Mouse (Mus musculus) cortical plate, adult 2 months (tissue): Measurements from ENCODE around the gene Astn2.

Experiments
- CTCF ChIP-seq: fragments of 200-500 bp; IDR thresholded peaks from 2 replicates; pipeline ENCODE4 v1.5.1; 2011; ENCODE audit warnings: mild to moderate bottlenecking, control low read depth, low read length; ENCODE audit not compliant: insufficient read depth; ENCODE audit errors: extremely low read depth
- POLR2A ChIP-seq: fragments of 200-500 bp; IDR thresholded peaks from 2 replicates; pipeline ENCODE4 v1.6.1; 2011; ENCODE audit warnings: mild to moderate bottlenecking, low read length, control low read depth; ENCODE audit not compliant: insufficient read depth; ENCODE audit errors: extremely low read depth

- TF ChIP-seq CTCF (no peak), POLR2A (no peak)
Observed at GRCm38 (mm10) chr4:65376571-65376970, 1027.8 kb downstream of the Astn2 start.
